Mouse (Mus musculus) mouse embryonic stem cell (cell line): ENCODE data around the gene Defb39.

ENCODE experiments used
- in situ Hi-C, 2 experiments: fragments of 300-500 bp; cut with MboI; formaldehyde crosslinking; loops; 1 replicate in 1 of 2; 3 replicates in 1 of 2; pipeline ENCODE4 v1.14.3; 2019 to 2020; ENCODE audit warnings: low sequenced_read_pairs in 2 of 2, low pct_unique_long_range_greater_than_20kb in 1 of 2, mixed read lengths in 1 of 2; ENCODE audit not compliant: unreplicated experiment in 1 of 2

Defb39 gene

GRCm38 (mm10) chr8:19064710-19065109 lies at the start of gene Defb39:
TSS of gene Defb39 (minus strand) at chr8:19064810.
- in situ Hi-C loops, result no loop called here

- in situ Hi-C loops, result no loop called here
Measured at GRCm38 (mm10) chr8:19066013-19066412, 1.4 kb upstream of the Defb39 start.

- in situ Hi-C loops, result no loop called here
Measured at GRCm38 (mm10) chr8:19062891-19063290, 1.7 kb downstream of the Defb39 start.

GRCm38 (mm10) chr8:19045242-19045641 lies 19.4 kb downstream of the Defb39 start:
- in situ Hi-C loops, result no loop called here

GRCm38 (mm10) chr8:19026466-19026865 lies 38.1 kb downstream of the Defb39 start, which contains the start of gene Defb38:
TSS of gene Defb38 (minus strand) at chr8:19026566.
- in situ Hi-C loops, result no loop called here
